10 mouse cellular contexts compared by ENCODE assay signal in genomic region chr15:82255944-82256383, GRCm38 (mm10). TPM values are rescaled to one million over a fixed set of nuclear protein-coding genes. Genes with fewer than 3 reads are reported as not detected.
DNase-seq lines count a peak whose midpoint lies in the region; ATAC-seq and TF ChIP-seq lines count a peak whose summit lies in the region.
"Had no signal": no experiment of that assay in that cellular context is flagged by ENCODE, and none has a peak within 500 bp of the region (broad histone marks: within the 10 kb centered on the region; RNA-seq: fewer than 3 reads in every experiment).

No protein-coding gene starts in this region.

- 0 out of 2 replicates have a peak, but pooled peaks cover 5% of the 10 kb centered on the region for H3K4me1 ChIP-seq in heart, embryonic 12.5 days (replicated peaks)
- no peaks in the 10 kb centered on the region for H3K4me1 ChIP-seq in embryonic facial prominence, embryonic 14.5 days (ENCODE audit: control insufficient read depth, insufficient read depth, low read length)
- H3K4me1 ChIP-seq in liver, embryonic 11.5 days (replicated peaks; ENCODE audit: control insufficient read depth, insufficient read depth, low read length), result no peaks in the 10 kb centered on the region
- H3K4me1 ChIP-seq: embryonic facial prominence, embryonic 15.5 days had no signal

- H3K9me3 ChIP-seq in heart, embryonic 12.5 days (replicated peaks), result no peaks in the 10 kb centered on the region
- no peaks in the 10 kb centered on the region for H3K9me3 ChIP-seq in embryonic facial prominence, embryonic 14.5 days (ENCODE audit: control insufficient read depth, low read length)
- H3K9me3 ChIP-seq in liver, embryonic 11.5 days (ENCODE audit: control insufficient read depth, low read length), result no peaks in the 10 kb centered on the region
- H3K9me3 ChIP-seq: embryonic facial prominence, embryonic 15.5 days had no signal

- H3K4me3 ChIP-seq in heart, embryonic 12.5 days, result no peak overlapping the region
- no peak overlapping the region for H3K4me3 ChIP-seq in embryonic facial prominence, embryonic 14.5 days (ENCODE audit: low read depth, low read length)
- H3K4me3 ChIP-seq in myocyte, result no peak overlapping the region
- H3K4me3 ChIP-seq in liver, embryonic 11.5 days (ENCODE audit: low read depth, low read length), result no peak overlapping the region
- H3K4me3 ChIP-seq: embryonic facial prominence, embryonic 15.5 days; megakaryocyte, embryonic 14.5 days had no signal

- no peak for DNase-seq in heart, postnatal 25 days (ENCODE audit: low spot score)
- peak; percentile 67 for DNase-seq in embryonic facial prominence, embryonic 14.5 days (ENCODE audit: low spot score)
- DNase-seq in layer of hippocampus, adult 9-10 months (ENCODE audit: low spot score), result peak; percentile 86
- DNase-seq in urinary bladder, postnatal 4 days (ENCODE audit: low spot score in 2 of 2), result no peak
- no peak for DNase-seq in ovary, adult 18-20 months (ENCODE audit: low spot score)
- no peak for DNase-seq in liver, embryonic 11.5 days (ENCODE audit: low spot score)

- no peaks in the 10 kb centered on the region for H3K36me3 ChIP-seq in heart, embryonic 12.5 days
- no peaks in the 10 kb centered on the region for H3K36me3 ChIP-seq in embryonic facial prominence, embryonic 14.5 days (ENCODE audit: control insufficient read depth, insufficient read depth, low read length)
- H3K36me3 ChIP-seq in myocyte (ENCODE audit: control insufficient read depth, insufficient read depth), result no peaks in the 10 kb centered on the region
- no peaks in the 10 kb centered on the region for H3K36me3 ChIP-seq in liver, embryonic 11.5 days (ENCODE audit: control insufficient read depth, insufficient read depth, low read length)
- H3K36me3 ChIP-seq: embryonic facial prominence, embryonic 15.5 days had no signal

- peak overlapping the region; percentile 10; the same call in 1 of the 2 replicates for H3K4me2 ChIP-seq in heart, embryonic 12.5 days
- no peak overlapping the region for H3K4me2 ChIP-seq in embryonic facial prominence, embryonic 14.5 days (ENCODE audit: low read depth, low read length)
- no peak overlapping the region for H3K4me2 ChIP-seq in myocyte (ENCODE audit: low read depth)
- no peak overlapping the region for H3K4me2 ChIP-seq in liver, embryonic 11.5 days
- H3K4me2 ChIP-seq: embryonic facial prominence, embryonic 15.5 days had no signal

- H3K79me2 ChIP-seq in myocyte (ENCODE audit: control insufficient read depth, insufficient read depth), result no peaks in the 10 kb centered on the region

- H3K27ac ChIP-seq in heart, embryonic 12.5 days (ENCODE audit: poor library complexity, severe bottlenecking), result no peak overlapping the region
- no peak overlapping the region for H3K27ac ChIP-seq in embryonic facial prominence, embryonic 14.5 days (replicated peaks; ENCODE audit: low read depth, low read length)
- no peak overlapping the region for H3K27ac ChIP-seq in liver, embryonic 11.5 days (ENCODE audit: low read depth, low read length)
- H3K27ac ChIP-seq: embryonic facial prominence, embryonic 15.5 days had no signal

- intact Hi-C loops in heart, postnatal 25 days (cut with DNase I), result no loop called here

- H3ac ChIP-seq in myocyte (ENCODE audit: control insufficient read depth, insufficient read length), result no peak overlapping the region

- no peak for ATAC-seq in heart, embryonic 12.5 days (ENCODE audit: insufficient number of reproducible peaks, low FRiP score)
- peak; percentile 68; the same call in 1 of the 2 replicates for ATAC-seq in embryonic facial prominence, embryonic 14.5 days (ENCODE audit: low read depth)
- ATAC-seq in liver, embryonic 11.5 days (replicated peaks; ENCODE audit: low FRiP score), result no peak

- TF ChIP-seq POLR2A in myocyte (IDR thresholded peaks at IDR 0.05; ENCODE audit: insufficient read length, low read depth), result no peak

- no peak overlapping the region for H3K9ac ChIP-seq in heart, embryonic 12.5 days
- H3K9ac ChIP-seq in embryonic facial prominence, embryonic 14.5 days (ENCODE audit: low read depth, low read length), result no peak overlapping the region
- H3K9ac ChIP-seq in liver, embryonic 11.5 days (ENCODE audit: low read depth, low read length), result no peak overlapping the region
- H3K9ac ChIP-seq: embryonic facial prominence, embryonic 15.5 days had no signal

- 21% methylated on average over 10 of the region's 10 CpGs for WGBS in heart, embryonic 12.5 days
- 25% methylated on average over 10 of the region's 10 CpGs for WGBS in embryonic facial prominence, embryonic 14.5 days
- 37% methylated on average over 10 of the region's 10 CpGs for WGBS in liver, embryonic 11.5 days

- H3K27me3 ChIP-seq in heart, embryonic 12.5 days (replicated peaks), result peaks cover 27% of the 10 kb centered on the region
- H3K27me3 ChIP-seq in embryonic facial prominence, embryonic 14.5 days (replicated peaks; ENCODE audit: control insufficient read depth, insufficient read depth, low read length), result no peaks in the 10 kb centered on the region
- H3K27me3 ChIP-seq in myocyte (ENCODE audit: control insufficient read depth, insufficient read depth, insufficient read length), result peaks cover 44% of the 10 kb centered on the region
- peaks cover 18% of the 10 kb centered on the region for H3K27me3 ChIP-seq in liver, embryonic 11.5 days (replicated peaks; ENCODE audit: control insufficient read depth, insufficient read depth, low read length)

TF ChIP-seq in myocyte, 11 proteins besides CTCF, POLR2A, EP300 and RAD21:
- TF ChIP-seq TCF12 (IDR thresholded peaks at IDR 0.05; ENCODE audit: insufficient read depth, poor library complexity, severe bottlenecking) (no peak), MYOD1 (IDR thresholded peaks at IDR 0.05; ENCODE audit: control insufficient read depth in 1 of 3, insufficient read length in 2 of 3, low read depth in 2 of 3) (peak in 2 of 3 experiments; percentile 29 to 59), MYOG (IDR thresholded peaks at IDR 0.05; ENCODE audit: control insufficient read depth in 1 of 3, insufficient read depth in 1 of 3, insufficient read length in 2 of 3, low read depth in 2 of 3) (peak in 2 of 3 experiments; percentile 66 to 79)

RNA-seq across cellular contexts. Expression of gene 1500009C09Rik, which starts 3.8 kb away (rescaled TPM):
- not detected in 2 replicates for polyA plus RNA-seq in heart, embryonic 12.5 days (2016; fragmentation: Nextera tagmentation; extraction: Ambion mirVana)
- not detected for total RNA-seq in heart, postnatal 25 days (2021)
- polyA plus RNA-seq in embryonic facial prominence, embryonic 14.5 days (2014; fragmentation: Nextera tagmentation; extraction: Ambion mirVana), result 0.25 TPM in 1 of 2 replicates, not detected in the other
- polyA plus RNA-seq in myocyte (2012; fragmentation: generic; extraction: Trizol), result not detected
- polyA plus RNA-seq in liver, embryonic 11.5 days (2014; fragmentation: Nextera tagmentation; extraction: Ambion mirVana), result not detected in 2 replicates
- polyA plus RNA-seq: embryonic facial prominence, embryonic 15.5 days had no signal

RNA-seq across cellular contexts. Expression of gene Cenpm, which starts 11.4 kb away (rescaled TPM):
- 57.9 and 67.0 TPM in 2 replicates for polyA plus RNA-seq in heart, embryonic 12.5 days (2016; fragmentation: Nextera tagmentation; extraction: Ambion mirVana)
- total RNA-seq in heart, postnatal 25 days (2021), result under 1 TPM; 0.36 to 0.78 TPM
- 51.7 and 63.5 TPM in 2 replicates for polyA plus RNA-seq in embryonic facial prominence, embryonic 14.5 days (2014; fragmentation: Nextera tagmentation; extraction: Ambion mirVana)
- polyA plus RNA-seq in myocyte (2012; fragmentation: generic; extraction: Trizol), result 28.1 TPM
- polyA plus RNA-seq in liver, embryonic 11.5 days (2014; fragmentation: Nextera tagmentation; extraction: Ambion mirVana), result 56.5 and 58.8 TPM in 2 replicates

RNA-seq across cellular contexts. Expression of gene Sept3, which starts 18.7 kb away (rescaled TPM):
- polyA plus RNA-seq in heart, embryonic 12.5 days (2016; fragmentation: Nextera tagmentation; extraction: Ambion mirVana), result 3.8 and 4.9 TPM in 2 replicates
- under 1 TPM; 0.31 to 0.87 TPM for total RNA-seq in heart, postnatal 25 days (2021)
- polyA plus RNA-seq in embryonic facial prominence, embryonic 14.5 days (2014; fragmentation: Nextera tagmentation; extraction: Ambion mirVana), result 13.7 and 16.7 TPM in 2 replicates
- polyA plus RNA-seq in myocyte (2012; fragmentation: generic; extraction: Trizol), result 0.01 TPM
- 7.1 and 7.4 TPM in 2 replicates for polyA plus RNA-seq in liver, embryonic 11.5 days (2014; fragmentation: Nextera tagmentation; extraction: Ambion mirVana)

RNA-seq across cellular contexts. Expression of gene Tnfrsf13c, which starts 31.8 kb away (rescaled TPM):
- 0.09 TPM in 1 of 2 replicates, not detected in the other for polyA plus RNA-seq in heart, embryonic 12.5 days (2016; fragmentation: Nextera tagmentation; extraction: Ambion mirVana)
- under 1 TPM in 1 of 2 experiments, not detected in 1; 0.36 TPM for total RNA-seq in heart, postnatal 25 days (2021)
- polyA plus RNA-seq in embryonic facial prominence, embryonic 14.5 days (2014; fragmentation: Nextera tagmentation; extraction: Ambion mirVana), result 0.17 and 0.40 TPM in 2 replicates
- polyA plus RNA-seq in myocyte (2012; fragmentation: generic; extraction: Trizol), result 0.14 TPM
- polyA plus RNA-seq in liver, embryonic 11.5 days (2014; fragmentation: Nextera tagmentation; extraction: Ambion mirVana), result 0.16 and 0.56 TPM in 2 replicates

RNA-seq across cellular contexts. Expression of gene Wbp2nl, which starts 42.8 kb away (rescaled TPM):
- polyA plus RNA-seq in heart, embryonic 12.5 days (2016; fragmentation: Nextera tagmentation; extraction: Ambion mirVana), result 0.35 and 0.66 TPM in 2 replicates
- total RNA-seq in heart, postnatal 25 days (2021), result not detected
- 0.20 TPM in 1 of 2 replicates, not detected in the other for polyA plus RNA-seq in embryonic facial prominence, embryonic 14.5 days (2014; fragmentation: Nextera tagmentation; extraction: Ambion mirVana)
- polyA plus RNA-seq in myocyte (2012; fragmentation: generic; extraction: Trizol), result not detected
- polyA plus RNA-seq in liver, embryonic 11.5 days (2014; fragmentation: Nextera tagmentation; extraction: Ambion mirVana), result 0.25 and 0.58 TPM in 2 replicates
- polyA plus RNA-seq: embryonic facial prominence, embryonic 15.5 days had no signal

Comparison
In these comparisons a context has a peak if more than half of its experiments do, and no peak if none do; other contexts are left out.
1. DNase-seq: peak in embryonic facial prominence, embryonic 14.5 days (single experiment) and layer of hippocampus, adult 9-10 months (single experiment); none in heart, postnatal 25 days (single experiment), urinary bladder, postnatal 4 days (0 of 2), ovary, adult 18-20 months (single experiment) and liver, embryonic 11.5 days (single experiment).